Mouse (Mus musculus) gastrocnemius, adult 18-20 months (tissue): ENCODE measurements around the gene Fam216a. TPM values are rescaled to one million over a fixed set of nuclear protein-coding genes. Genes with fewer than 3 reads are reported as not detected.
"Not testable (repeated sequence)": the region's sequence is repeated elsewhere in the genome, so short reads cannot be mapped to it uniquely, and the experiment has no call there.

ENCODE experiments used
- DNase-seq: peaks from one replicate; pipeline ENCODE4 v3.0.0; 2021; ENCODE audit warnings: low spot score
- total RNA-seq, 2 experiments: library from RNA; stranded (reverse); gene quantifications; 2 replicates each; pipeline ENCODE4 v1.2.3; 2021

Fam216a gene
- total RNA-seq, 2 experiments from 2014 or later: 4.5 to 5.4 TPM

DNA sequence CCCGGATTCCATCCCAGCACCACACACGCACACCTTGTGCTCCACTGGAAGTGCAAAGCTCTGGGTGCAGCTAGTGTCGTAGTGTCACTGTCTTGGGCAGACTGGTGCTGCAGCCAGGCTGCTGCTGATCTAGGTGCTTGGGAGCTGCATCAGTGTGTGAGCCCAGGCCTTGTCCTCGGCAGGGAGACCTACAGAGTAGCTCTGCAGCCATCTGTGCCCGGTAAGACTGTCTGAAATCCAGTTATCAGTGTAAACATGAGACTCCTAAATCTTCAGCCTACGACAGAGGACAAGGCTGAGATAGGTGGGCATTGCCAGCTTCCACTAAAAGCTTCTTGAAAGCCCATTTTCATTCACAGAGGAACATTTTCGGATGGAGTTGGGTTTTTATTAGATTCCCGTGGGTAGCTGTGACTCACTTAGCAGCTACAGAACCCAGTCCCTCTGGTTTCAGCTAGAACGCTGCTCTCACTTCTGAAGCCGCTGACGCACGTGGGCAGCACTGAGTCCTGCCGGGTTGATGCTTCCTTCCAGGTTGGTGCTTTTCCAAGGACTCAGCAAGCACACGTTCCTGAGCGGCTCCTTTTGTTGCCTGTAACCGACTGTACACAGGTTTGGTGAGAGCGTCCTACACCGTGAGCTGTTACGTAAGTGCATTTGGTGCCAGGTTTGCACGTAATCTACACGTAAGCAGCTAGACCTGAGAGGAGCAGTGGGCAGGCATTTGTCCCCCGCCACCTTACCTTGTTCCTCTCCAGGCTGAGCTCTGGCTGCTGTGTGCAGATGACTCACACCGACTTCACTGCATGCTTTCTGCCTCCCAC lies 47.3 kb downstream of the Fam216a start:
- peak; percentile 40 for DNase-seq

DNA sequence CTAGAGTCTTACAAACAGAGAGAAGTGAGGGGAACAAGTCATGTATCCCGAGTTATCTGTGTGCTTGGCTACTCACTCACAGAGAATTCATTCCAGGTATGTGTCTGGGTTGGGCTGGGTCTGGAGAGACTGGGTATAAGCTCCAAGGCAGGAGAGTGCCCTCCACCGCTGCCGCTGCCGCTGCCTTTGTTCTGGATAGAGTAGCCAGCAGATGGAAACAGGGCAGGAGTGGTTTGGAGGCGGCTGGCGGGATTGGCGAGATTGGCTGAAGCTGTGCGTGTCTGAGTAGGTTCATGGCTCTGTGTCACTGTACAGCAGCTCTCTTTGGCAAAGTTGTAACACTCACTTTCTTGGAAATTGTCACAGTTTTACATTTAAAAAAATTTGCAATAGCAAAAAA lies 48.6 kb downstream of the Fam216a start:
- DNase-seq: no peak

DNA sequence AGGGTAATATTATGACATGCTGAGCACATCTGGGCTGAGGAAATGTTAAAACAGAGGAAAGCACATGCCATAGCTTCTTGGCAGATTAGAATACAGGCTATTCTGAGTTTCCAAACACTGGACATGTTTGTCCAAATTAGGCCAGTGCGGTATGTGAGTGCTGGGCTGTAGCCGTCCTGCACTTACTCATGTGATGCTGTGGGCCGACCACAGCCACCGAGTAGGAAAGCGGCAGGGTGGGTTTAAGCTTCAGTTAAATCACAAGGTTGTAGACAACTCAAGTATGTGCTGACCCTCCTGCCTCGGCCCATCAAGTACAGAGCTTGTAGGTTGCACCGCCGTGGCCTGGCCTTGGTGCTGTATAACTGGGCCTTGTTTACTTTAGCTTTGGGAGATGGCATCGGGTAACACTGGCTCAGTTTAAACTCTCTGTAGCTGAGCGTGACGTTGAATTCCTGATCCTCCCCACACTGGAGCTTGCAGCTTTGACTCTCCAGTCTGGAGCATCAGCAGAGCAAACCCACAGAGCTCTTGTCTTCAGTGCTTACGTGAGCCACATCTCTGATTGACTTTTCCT lies 51.9 kb downstream of the Fam216a start:
- DNase-seq: peak; percentile 39

DNA sequence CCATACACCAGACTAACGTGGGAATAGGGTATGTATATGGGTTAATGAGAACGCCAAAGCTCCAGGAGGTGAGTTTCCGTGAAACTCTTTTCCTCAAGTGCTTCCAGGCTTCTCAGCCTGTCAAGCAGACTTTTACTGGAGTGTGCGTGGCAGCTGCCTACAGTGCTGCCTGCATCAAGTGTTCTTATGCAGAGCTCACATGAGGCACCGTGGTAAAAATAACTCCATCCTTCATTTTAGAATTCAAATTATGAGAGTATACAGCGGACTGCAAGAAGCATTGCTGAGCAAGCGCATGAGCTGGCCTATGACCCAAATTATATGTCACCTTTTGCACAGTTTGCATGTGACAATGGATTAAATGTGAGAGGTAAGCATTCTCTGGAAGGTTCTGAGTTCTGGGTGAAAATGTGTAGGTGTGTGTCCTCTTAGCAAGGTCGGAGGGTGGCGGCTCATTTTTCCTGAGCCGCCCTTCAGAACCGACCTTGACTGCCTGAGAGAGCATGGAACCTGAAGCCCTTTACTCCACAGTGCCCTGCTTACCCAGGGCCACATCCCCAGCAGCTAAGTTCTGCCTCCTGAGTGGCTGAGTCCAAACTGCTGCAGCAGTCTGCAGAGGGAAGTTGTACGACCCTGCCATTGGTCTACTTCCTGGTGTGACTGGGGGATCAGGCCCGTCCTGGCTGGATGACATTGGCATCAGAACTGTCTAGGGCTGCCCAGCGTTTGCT lies 52.5 kb downstream of the Fam216a start:
- peak; percentile 54 for DNase-seq

DNA sequence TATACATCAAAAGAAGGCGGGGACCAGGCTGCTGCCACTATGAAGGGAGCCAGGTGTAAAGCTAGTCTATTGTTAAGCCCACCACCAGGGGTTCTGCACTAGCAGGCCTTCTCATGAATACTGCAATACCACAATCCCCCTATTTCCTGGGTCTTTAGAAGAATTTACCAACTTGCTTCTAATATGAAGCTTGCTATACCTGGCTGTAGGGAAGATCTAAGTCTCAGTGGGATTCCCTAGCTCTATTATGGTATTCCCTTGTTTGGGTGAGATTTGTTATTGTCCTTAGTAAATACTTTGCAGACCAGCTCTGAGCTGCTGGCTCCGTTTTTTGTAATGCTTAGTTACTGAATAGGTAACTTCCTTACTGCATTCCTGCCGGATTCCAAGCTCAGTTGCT lies 53.2 kb downstream of the Fam216a start:
- not testable (repeated sequence) for DNase-seq

DNA sequence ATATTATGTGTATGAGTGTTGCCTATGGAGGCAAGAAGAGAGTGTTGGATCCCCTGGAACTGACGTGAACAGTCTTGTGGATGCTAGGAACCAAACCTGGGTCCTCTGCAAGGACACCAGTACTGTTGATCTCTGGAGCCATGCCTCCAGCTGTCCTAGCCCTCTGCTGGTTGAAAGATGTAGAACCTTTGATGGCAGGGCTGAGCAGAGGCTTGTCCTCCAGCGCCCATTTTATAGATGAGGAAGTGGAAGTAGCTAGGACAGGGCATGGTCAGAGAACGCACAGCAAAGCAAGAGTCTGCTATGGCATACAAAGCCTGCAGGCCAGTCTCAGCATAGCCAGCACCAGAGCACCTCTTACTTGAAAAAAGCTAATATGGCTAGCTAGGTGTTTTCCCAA lies 54.1 kb downstream of the Fam216a start:
- DNase-seq: peak; percentile 45

DNA sequence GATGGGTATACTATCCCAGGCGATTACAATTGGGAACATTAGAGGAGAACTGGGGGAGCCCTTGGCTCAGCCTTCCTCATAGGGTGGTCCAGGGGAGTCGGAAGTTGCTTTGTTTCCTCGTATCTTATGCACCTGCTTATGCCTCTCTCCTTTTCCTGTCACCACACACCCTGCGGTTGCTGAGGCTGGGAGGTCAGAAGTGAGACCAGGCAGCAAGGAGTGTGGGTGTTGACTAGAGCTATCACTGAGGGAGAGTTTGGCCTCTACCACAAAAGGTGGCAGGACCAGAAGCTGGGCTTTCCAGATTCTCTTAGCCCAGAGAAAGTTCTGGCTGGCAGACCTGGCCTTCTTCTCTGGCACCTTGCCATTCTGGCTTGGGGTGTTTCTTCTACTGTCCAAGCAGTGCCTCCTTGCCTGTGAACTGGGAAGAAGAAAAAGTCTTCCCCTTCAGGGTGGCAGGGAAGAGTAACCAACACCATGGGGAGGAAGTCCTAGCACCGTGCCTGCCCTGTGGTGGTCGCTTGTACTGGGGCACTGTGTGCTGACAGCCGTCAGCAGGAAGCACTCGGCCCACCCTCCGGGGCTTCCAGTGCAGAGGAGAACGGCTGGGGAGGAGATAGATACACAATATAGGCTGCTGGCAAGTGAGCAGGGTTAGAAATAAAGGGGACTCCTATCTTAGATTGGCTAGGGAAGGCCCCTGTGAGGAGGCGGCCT lies 54.7 kb downstream of the Fam216a start:
- DNase-seq: peak; percentile 69

DNA sequence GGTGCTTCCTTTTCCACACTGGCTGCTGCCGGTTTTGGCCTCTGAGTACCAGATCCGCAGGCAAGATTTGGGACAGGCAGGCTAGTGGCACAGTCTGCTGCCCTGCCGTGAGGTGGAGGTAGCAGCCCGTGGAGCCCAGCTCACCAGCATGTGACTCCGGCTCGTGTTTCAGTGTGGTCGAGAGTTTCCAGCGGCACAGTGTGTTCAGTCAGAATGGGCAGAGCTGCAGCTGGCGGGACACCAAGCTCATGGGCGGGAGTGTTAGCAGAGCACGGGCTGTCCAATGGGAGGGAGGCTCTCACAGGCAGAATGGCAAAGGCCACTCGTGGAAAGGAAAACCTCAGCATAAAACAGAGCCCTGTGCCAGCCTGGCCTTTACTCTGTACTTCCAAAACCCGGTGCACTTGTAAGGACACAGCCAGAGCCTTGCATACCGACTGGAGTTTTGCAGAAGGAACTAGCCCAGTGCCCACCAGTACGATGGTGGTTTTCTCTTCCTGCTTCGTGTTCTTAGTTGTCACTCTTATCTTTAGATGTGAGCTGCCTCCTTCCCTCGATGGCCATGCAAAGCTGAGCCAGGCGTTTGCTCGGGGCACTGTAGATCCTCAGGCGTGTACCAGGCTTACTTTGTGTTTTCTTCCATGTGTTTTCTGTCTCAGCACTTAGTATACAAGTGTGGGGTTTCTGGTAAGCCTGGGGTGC lies 57.0 kb downstream of the Fam216a start:
- DNase-seq: peak; percentile 98

Other genes starting within 250 kb of the Fam216a start
- not detected for gene Ccdc63, start 231.5 kb downstream of the Fam216a start, total RNA-seq
- gene Ppp1cc, start 214.1 kb downstream of the Fam216a start, total RNA-seq: 100 to 1,000 TPM; 125 to 143 TPM
- 1 to 10 TPM in 1 of 2 experiments, under 1 TPM in 1; 0.80 to 1.2 TPM for gene Hvcn1, start 165.6 kb downstream of the Fam216a start, total RNA-seq
- gene Tctn1, start 107.9 kb downstream of the Fam216a start, total RNA-seq: 1 to 10 TPM; 1.3 to 2.0 TPM
- gene Pptc7, start 88.0 kb downstream of the Fam216a start, total RNA-seq: 10 to 100 TPM; 91.6 to 96.4 TPM
- gene Rad9b, start 18.1 kb downstream of the Fam216a start, total RNA-seq: under 1 TPM; 0.27 to 0.69 TPM
- gene Vps29, start 18.0 kb downstream of the Fam216a start, total RNA-seq: 10 to 100 TPM; 43.7 to 48.5 TPM
- 10 to 100 TPM; 32.8 to 35.3 TPM for gene Gpn3, start 488 bp downstream of the Fam216a start, total RNA-seq
- 10 to 100 TPM; 54.0 to 63.0 TPM for gene Arpc3, start 19.5 kb upstream of the Fam216a start, total RNA-seq
- 10 to 100 TPM; 14.9 to 16.0 TPM for gene Anapc7, start 49.3 kb upstream of the Fam216a start, total RNA-seq
- 100 to 1,000 TPM; 447 to 563 TPM for gene Atp2a2, start 129.9 kb upstream of the Fam216a start, total RNA-seq
- 1 to 10 TPM; 3.4 to 4.7 TPM for gene Ift81, start 242.2 kb upstream of the Fam216a start, total RNA-seq